Mouse (Mus musculus) heart, adult 2 months (tissue): ENCODE data around the gene Arhgap24. TPM values are rescaled to one million over a fixed set of nuclear protein-coding genes. Genes with fewer than 3 reads are reported as not detected.
A peak's percentile ranks its signal among the peaks of the same experiment; 100 is the strongest.

Source experiments
- DNase-seq, 2 experiments: peaks; one replicate each; pipeline ENCODE4 v3.0.0; 2021
- H3K27ac ChIP-seq: fragments of 200-600 bp; 2 replicates; pipeline ENCODE4 v1.8.1; 2022
- H3K27me3 ChIP-seq: fragments of 200-500 bp; 2 replicates; pipeline ENCODE4 v1.6.1; 2012; ENCODE audit warnings: mild to moderate bottlenecking, low read length, inconsistent platforms, mixed read lengths; ENCODE audit not compliant: control insufficient read depth, insufficient read depth
- H3K36me3 ChIP-seq: fragments of 200-500 bp; 2 replicates; pipeline ENCODE4 v1.6.1; 2012; ENCODE audit warnings: low read length, inconsistent platforms; ENCODE audit not compliant: control insufficient read depth, insufficient read depth
- H3K4me1 ChIP-seq: fragments of 200-500 bp; 2 replicates; pipeline ENCODE4 v1.6.1; 2011; ENCODE audit warnings: low read length; ENCODE audit not compliant: control insufficient read depth, insufficient read depth
- H3K4me3 ChIP-seq: fragments of 200-600 bp; 2 replicates; pipeline ENCODE4 v1.8.1; 2022
- H3K79me2 ChIP-seq: fragments of 200-500 bp; replicated peaks from 2 replicates; pipeline ENCODE4 v1.6.1; 2012; ENCODE audit warnings: mild to moderate bottlenecking, inconsistent platforms, low read length, moderate library complexity, mixed read lengths; ENCODE audit not compliant: control insufficient read depth, insufficient read depth
- H3K9ac ChIP-seq: fragments of 200-500 bp; 2 replicates; pipeline ENCODE4 v1.6.1; 2012; ENCODE audit warnings: low read depth, mild to moderate bottlenecking, control low read depth, inconsistent platforms, low read length, mixed read lengths
- CTCF ChIP-seq: fragments of 200-600 bp; IDR thresholded peaks from 2 replicates; pipeline ENCODE4 v1.8.1; 2022; ENCODE audit warnings: antibody characterized with exemption, mild to moderate bottlenecking, moderate library complexity
- EP300 ChIP-seq: fragments of 200-500 bp; IDR thresholded peaks from 2 replicates; pipeline ENCODE4 v1.6.1; 2011; ENCODE audit warnings: low read depth, low read length, control low read depth; ENCODE audit not compliant: insufficient read depth
- POLR2A ChIP-seq: fragments of 200-500 bp; IDR thresholded peaks from 2 replicates; pipeline ENCODE4 v1.6.1; 2011; ENCODE audit warnings: mild to moderate bottlenecking, low read depth, low read length, control low read depth; ENCODE audit not compliant: insufficient read depth
- WGBS: fragments of 180-500 bp; shearing (Covaris S2); methylation state at CpG from one replicate; pipeline ENCODE4 v1.1.7; 2018; 5-methylcytosine and 5-hydroxymethylcytosine counted together
- intact Hi-C: fragments of 180-260 bp; cut with DNase I; formaldehyde crosslinking; loops from one replicate; pipeline ENCODE4 v1.15.1; 2025
- polyA plus RNA-seq: library from polyadenylated mRNA; depleted of rRNA; stranded (reverse); fragments of >200 nt; gene quantifications from 2 replicates; pipeline ENCODE4 v1.2.3, GENCODE M21; 2012
- total RNA-seq, 2 experiments: library from RNA; stranded (reverse); gene quantifications; 2 replicates each; pipeline ENCODE4 v1.2.3; 2021

The Arhgap24 gene
- total and polyA plus RNA-seq, 3 experiments, result 11.9 to 24.6 (median 15.2) TPM

DNA sequence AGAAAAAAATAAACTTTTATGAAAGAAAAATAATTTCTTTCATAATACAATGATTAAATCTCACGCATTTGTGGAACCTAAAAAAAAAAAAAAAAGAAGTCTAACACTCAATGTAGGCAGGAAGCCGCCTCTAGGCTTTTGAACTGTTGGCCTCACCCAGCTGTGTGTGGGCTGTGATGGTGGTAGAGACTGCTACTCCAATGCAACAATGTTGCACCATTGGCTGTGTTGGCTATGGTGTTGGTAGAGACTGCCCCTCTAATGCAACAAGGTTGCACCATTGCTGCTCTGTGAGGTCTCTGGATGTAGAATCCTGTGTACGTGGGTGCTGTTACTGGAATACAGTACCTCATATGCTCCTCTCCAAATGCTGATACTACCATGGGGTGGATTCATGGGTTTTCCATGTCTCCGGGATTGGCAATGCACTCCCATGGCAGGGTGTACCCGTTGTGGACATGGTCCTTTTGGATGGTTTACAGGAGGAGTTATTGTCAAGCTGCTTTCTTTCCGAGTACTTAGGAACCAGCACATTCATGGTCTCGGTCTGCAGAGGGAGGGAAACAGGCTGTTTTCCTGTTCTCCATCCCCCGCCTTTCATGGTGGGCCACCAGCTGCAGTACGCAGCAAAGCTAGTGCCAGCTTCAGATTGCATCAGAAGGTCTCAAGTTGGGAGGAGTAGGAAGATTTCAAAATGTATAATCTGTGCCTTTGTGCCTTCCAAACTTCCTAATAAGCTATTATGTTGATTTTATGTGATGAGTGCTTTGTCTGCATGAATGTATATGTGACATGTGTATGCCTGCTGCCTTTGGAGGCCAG lies 186.8 kb downstream of the Arhgap24 start:
- WGBS, result 79% methylated on average over 9 of the region's 9 CpGs
- Histone ChIP-seq H3K27ac (no peak overlapping the region), H3K4me3 (no peak overlapping the region), H3K79me2 (no peaks in the 10 kb centered on the region), H3K4me1 (no peaks in the 10 kb centered on the region; the same call in 1 of the 2 replicates), H3K9ac (no peak overlapping the region), H3K36me3 (no peaks in the 10 kb centered on the region), H3K27me3 (no peaks in the 10 kb centered on the region)
- no peak for DNase-seq
- TF ChIP-seq EP300 (no peak), CTCF (no peak), POLR2A (no peak)
- intact Hi-C loops, result loop anchor here (5.0 kb wide), 1 partner anchor 36 kb away; no protein-coding TSS in a partner anchor

DNA sequence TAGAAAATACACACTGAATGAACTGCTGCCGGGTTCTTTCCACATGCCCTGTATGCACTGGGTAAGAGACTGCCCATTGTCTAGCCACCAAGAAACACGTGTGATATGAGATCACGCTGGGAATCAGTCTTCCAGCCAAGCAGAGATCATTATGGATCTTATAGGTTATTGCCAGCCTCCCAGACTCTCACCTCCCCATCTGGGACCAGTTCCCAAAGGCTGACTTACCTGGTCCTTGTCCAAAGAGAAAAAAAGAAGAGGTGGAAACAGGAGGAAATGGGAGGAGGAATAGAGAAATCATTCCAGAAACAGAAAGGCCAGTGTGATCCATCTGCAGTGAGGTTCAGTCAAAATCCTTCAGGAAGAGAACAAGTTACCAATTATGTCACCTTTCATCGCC lies 189.0 kb downstream of the Arhgap24 start:
- no peak overlapping the region for H3K9ac ChIP-seq
- H3K27me3 ChIP-seq, result no peaks in the 10 kb centered on the region
- no peak for TF ChIP-seq CTCF
- TF ChIP-seq EP300, result no peak
- TF ChIP-seq POLR2A, result no peak
- no peaks in the 10 kb centered on the region; the same call in 1 of the 2 replicates for H3K4me1 ChIP-seq
- H3K36me3 ChIP-seq, result no peaks in the 10 kb centered on the region
- peak overlapping the region; percentile 2 for H3K27ac ChIP-seq
- intact Hi-C loops, result no loop called here
- 53% methylated on average over 4 of the region's 4 CpGs for WGBS
- DNase-seq, result no peak
- H3K79me2 ChIP-seq, result no peaks in the 10 kb centered on the region
- no peak overlapping the region for H3K4me3 ChIP-seq

DNA sequence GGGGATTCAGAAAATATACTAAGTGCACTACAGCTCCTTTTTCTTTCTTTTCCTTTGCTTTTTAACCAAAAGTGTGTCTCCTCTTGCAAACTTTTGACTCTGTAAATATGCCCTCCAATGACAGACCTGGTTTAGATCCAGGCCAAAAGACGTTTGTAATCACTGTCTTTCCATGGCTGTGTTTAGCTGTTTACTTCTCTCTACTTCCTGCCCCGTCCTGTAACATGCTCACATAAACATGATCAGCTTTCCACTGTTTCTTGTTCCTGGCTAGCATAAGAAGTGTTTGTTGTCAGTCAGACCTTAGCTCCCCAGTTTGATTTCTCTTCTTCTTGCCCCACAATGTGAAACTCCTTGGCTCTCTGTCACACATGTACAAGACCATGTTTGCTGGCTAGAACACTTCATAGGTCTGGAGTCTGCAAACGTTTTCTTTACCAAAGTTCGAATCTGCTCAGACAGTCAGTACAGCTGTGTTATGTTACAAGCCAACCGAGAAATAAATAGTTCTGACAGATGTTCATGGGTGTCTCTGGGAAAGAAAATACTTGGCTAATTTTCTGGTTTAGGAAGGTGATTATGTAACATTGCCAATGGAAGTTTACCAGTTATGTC lies 189.6 kb downstream of the Arhgap24 start:
- WGBS, result 46% methylated on average over 5 of the region's 5 CpGs

DNA sequence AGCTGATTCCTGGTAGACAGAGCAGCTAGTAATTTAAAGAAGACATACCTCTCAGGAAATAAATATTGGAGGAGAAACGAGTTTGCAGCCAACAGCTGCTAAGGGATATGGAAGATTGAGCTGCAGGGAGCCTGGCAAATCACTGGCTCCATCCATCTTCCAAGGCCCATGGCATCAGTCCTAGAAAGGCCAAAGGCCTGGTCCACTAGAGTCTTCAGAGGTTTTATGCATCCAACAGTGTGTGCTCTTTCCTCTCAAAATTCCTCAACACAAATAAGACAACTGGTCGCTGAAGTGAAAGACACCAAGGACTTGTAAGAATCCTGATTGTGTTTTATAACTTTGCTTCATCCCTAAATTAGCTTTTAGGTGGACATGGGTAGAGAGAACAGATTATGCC lies 194.1 kb downstream of the Arhgap24 start:
- WGBS, result 59% methylated on average over 2 of the region's 2 CpGs
- intact Hi-C loops, result no loop called here
- no peak overlapping the region for H3K27ac ChIP-seq

More for the DNA sequence above, 189.6 kb downstream of the Arhgap24 start:
- no peak overlapping the region for H3K9ac ChIP-seq
- H3K4me3 ChIP-seq, result no peak overlapping the region
- no peaks in the 10 kb centered on the region for H3K79me2 ChIP-seq
- no peaks in the 10 kb centered on the region for H3K27me3 ChIP-seq
- TF ChIP-seq POLR2A (no peak), EP300 (no peak), CTCF (no peak)
- no peaks in the 10 kb centered on the region for H3K36me3 ChIP-seq
- intact Hi-C loops, result no loop called here
- peak overlapping the region; percentile 2 for H3K27ac ChIP-seq
- peak in 1 of 2 experiments; percentile 12 for DNase-seq
- H3K4me1 ChIP-seq, result no peaks in the 10 kb centered on the region; the same call in 1 of the 2 replicates

DNA sequence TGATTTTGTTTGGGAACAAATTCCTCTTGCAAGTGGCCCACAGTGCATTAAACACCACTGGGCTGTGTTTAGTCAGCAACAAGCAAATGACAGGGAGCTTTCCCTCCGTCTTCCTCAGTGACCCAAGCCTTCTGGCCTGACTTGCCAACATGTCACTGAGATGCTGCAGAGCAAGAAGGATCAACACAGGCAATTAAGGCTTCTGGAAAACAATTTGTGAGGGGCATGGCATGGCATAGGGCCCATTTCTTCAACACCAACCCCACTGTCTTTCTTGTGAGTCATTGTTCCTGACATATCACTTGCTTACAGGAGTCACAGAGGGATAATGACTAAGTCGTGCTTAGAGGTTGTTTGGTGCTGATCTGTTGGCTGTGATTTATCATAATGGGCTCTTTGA lies 196.0 kb downstream of the Arhgap24 start:
- TF ChIP-seq EP300 (no peak), POLR2A (no peak), CTCF (no peak)
- no peak overlapping the region for H3K27ac ChIP-seq
- H3K9ac ChIP-seq, result no peak overlapping the region
- H3K4me1 ChIP-seq, result no peaks in the 10 kb centered on the region
- intact Hi-C loops, result no loop called here
- no peak overlapping the region for H3K4me3 ChIP-seq
- H3K79me2 ChIP-seq, result no peaks in the 10 kb centered on the region
- WGBS, result 33% methylated on average over 2 of the region's 2 CpGs
- no peak for DNase-seq
- no peaks in the 10 kb centered on the region for H3K36me3 ChIP-seq
- H3K27me3 ChIP-seq, result no peaks in the 10 kb centered on the region

More for the DNA sequence above, 194.1 kb downstream of the Arhgap24 start:
- Histone ChIP-seq H3K27me3 (no peaks in the 10 kb centered on the region), H3K9ac (no peak overlapping the region), H3K4me3 (no peak overlapping the region), H3K4me1 (no peaks in the 10 kb centered on the region; the same call in 1 of the 2 replicates), H3K79me2 (no peaks in the 10 kb centered on the region), H3K36me3 (no peaks in the 10 kb centered on the region)
- TF ChIP-seq EP300 (no peak), CTCF (no peak), POLR2A (no peak)
- DNase-seq, result no peak

DNA sequence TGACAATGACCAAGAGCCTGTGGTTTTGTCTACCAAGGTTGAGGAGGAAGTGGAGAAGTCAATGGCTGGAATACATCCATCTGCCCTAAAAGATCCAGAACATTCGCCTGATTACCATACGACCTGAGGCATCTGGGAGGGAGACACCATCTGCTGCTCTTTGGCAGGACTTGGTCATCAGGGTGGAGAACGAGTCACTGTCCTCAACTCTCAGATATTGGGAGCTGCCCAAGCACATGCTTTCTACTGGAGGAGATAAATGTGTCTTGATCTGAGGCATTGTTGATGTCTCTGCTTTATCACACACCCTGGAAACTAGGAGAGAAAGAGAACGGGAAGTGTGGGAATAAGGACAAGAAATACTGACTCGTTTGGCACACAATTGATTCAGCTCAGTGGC lies 206.5 kb downstream of the Arhgap24 start:
- H3K27me3 ChIP-seq, result no peaks in the 10 kb centered on the region
- H3K79me2 ChIP-seq, result no peaks in the 10 kb centered on the region
- 32% methylated on average over 5 of the region's 5 CpGs for WGBS
- H3K4me3 ChIP-seq, result no peak overlapping the region
- intact Hi-C loops, result no loop called here
- DNase-seq, result peak in 1 of 2 experiments; percentile 41
- no peaks in the 10 kb centered on the region for H3K36me3 ChIP-seq
- H3K9ac ChIP-seq, result no peak overlapping the region
- H3K27ac ChIP-seq, result no peak overlapping the region
- no peak for TF ChIP-seq CTCF
- no peak for TF ChIP-seq POLR2A
- no peak for TF ChIP-seq EP300
- no peaks in the 10 kb centered on the region; the same call in 1 of the 2 replicates for H3K4me1 ChIP-seq
